Mouse (Mus musculus): ENCODE data around the gene Prr5.

GRCm38 (mm10) chr15:84703992-84704391 lies 34.6 kb downstream of the Prr5 start:
- TF ChIP-seq MAX (IDR thresholded peaks at IDR 0.05; ENCODE audit: low read depth): no peak
- no peak for TF ChIP-seq POLR2A (IDR thresholded peaks at IDR 0.05; ENCODE audit: insufficient read length, low read depth)
- TF ChIP-seq E2F4 (IDR thresholded peaks at IDR 0.05; ENCODE audit: insufficient read depth): no peak
- no peak for TF ChIP-seq POLR2AphosphoS2 (IDR thresholded peaks at IDR 0.05; ENCODE audit: insufficient read length, low read depth)
- no peak for TF ChIP-seq USF1 (IDR thresholded peaks at IDR 0.05; ENCODE audit: low read depth)
- TF ChIP-seq MYOD1 (IDR thresholded peaks at IDR 0.05; ENCODE audit: control insufficient read depth in 1 of 3, insufficient read length in 2 of 3, low read depth in 2 of 3): no peak
- no peak for TF ChIP-seq TCF12 (IDR thresholded peaks at IDR 0.05; ENCODE audit: insufficient read depth, poor library complexity, severe bottlenecking)
- no peak for TF ChIP-seq CEBPB (IDR thresholded peaks at IDR 0.05; ENCODE audit: insufficient read depth, poor library complexity, severe bottlenecking)
- no peak for TF ChIP-seq SRF (IDR thresholded peaks at IDR 0.05; ENCODE audit: control insufficient read depth, insufficient read length, low read depth)
- no peak for TF ChIP-seq MYOG (IDR thresholded peaks at IDR 0.05; ENCODE audit: control insufficient read depth in 1 of 3, insufficient read depth in 1 of 3, insufficient read length in 2 of 3, low read depth in 2 of 3)
- TF ChIP-seq REST (IDR thresholded peaks at IDR 0.05; ENCODE audit: insufficient read depth, insufficient read length): no peak
